Mouse (Mus musculus): ENCODE measurements at regions not wholly inside any gene's neighbourhood (a gene's known extent, or its start where the extent isn't known, plus 50 kb on each side); places are given as distances from the start of the nearest gene placed in this dataset.

- TF ChIP-seq CTCF (IDR thresholded peaks at IDR 0.05; ENCODE audit: control insufficient read depth, insufficient read depth, insufficient replicate concordance, low read depth, low read length) (no peak), POLR2A (IDR thresholded peaks at IDR 0.05; ENCODE audit: control insufficient read depth, low read depth, low read length) (no peak)
Measured at GRCm38 (mm10) chr2:178598371-178598770, 168.0 kb downstream of the Cdh26 start.
